Mouse (Mus musculus) testis, postnatal 14 days (tissue): ENCODE data around the gene Lrguk.

Source experiments
- DNase-seq: peaks from one replicate; pipeline ENCODE4 v3.0.0; 2021; ENCODE audit warnings: low spot score

Lrguk gene

GRCm38 (mm10) chr6:34066790-34067189 is 37.5 kb downstream of the Lrguk start:
- DNase-seq = no peak

GRCm38 (mm10) chr6:34067271-34067670 is 38.0 kb downstream of the Lrguk start:
- DNase-seq = no peak

- no peak for DNase-seq
These were observed 42.7 kb downstream of the Lrguk start for GRCm38 (mm10) chr6:34071936-34072335.

GRCm38 (mm10) chr6:34073931-34074442 is 44.7 kb downstream of the Lrguk start:
- DNase-seq = no peak

GRCm38 (mm10) chr6:34075520-34075919 is 46.3 kb downstream of the Lrguk start:
- no peak for DNase-seq

- DNase-seq = no peak
These were observed 54.2 kb downstream of the Lrguk start for GRCm38 (mm10) chr6:34083471-34083870.

GRCm38 (mm10) chr6:34087701-34088100 is 58.5 kb downstream of the Lrguk start:
- DNase-seq = no peak

GRCm38 (mm10) chr6:34088986-34089385 is 59.7 kb downstream of the Lrguk start:
- no peak for DNase-seq

- DNase-seq = no peak
These were observed 62.3 kb downstream of the Lrguk start for GRCm38 (mm10) chr6:34091537-34091936.

- DNase-seq = no peak
These were observed 67.0 kb downstream of the Lrguk start for GRCm38 (mm10) chr6:34096274-34096673.

GRCm38 (mm10) chr6:34096905-34097304 is 67.7 kb downstream of the Lrguk start:
- no peak for DNase-seq

- no peak for DNase-seq
These were observed 70.5 kb downstream of the Lrguk start for GRCm38 (mm10) chr6:34099725-34100124.

GRCm38 (mm10) chr6:34101531-34102396 is 72.5 kb downstream of the Lrguk start:
- peak; percentile 54 for DNase-seq

- no peak for DNase-seq
These were observed 74.1 kb downstream of the Lrguk start for GRCm38 (mm10) chr6:34103251-34103920.

GRCm38 (mm10) chr6:34110571-34110970 is 81.3 kb downstream of the Lrguk start:
- no peak for DNase-seq

GRCm38 (mm10) chr6:34111406-34111805 is 82.2 kb downstream of the Lrguk start:
- no peak for DNase-seq

GRCm38 (mm10) chr6:34116838-34117478 is 87.7 kb downstream of the Lrguk start:
- no peak for DNase-seq

GRCm38 (mm10) chr6:34124401-34124800 is 95.2 kb downstream of the Lrguk start:
- DNase-seq = no peak

GRCm38 (mm10) chr6:34129261-34129660 is 100.0 kb downstream of the Lrguk start:
- no peak for DNase-seq

- no peak for DNase-seq
These were observed 103.1 kb downstream of the Lrguk start for GRCm38 (mm10) chr6:34132391-34132790.

- DNase-seq = no peak
These were observed 109.1 kb downstream of the Lrguk start for GRCm38 (mm10) chr6:34138366-34138765.

- no peak for DNase-seq
These were observed 113.7 kb downstream of the Lrguk start for GRCm38 (mm10) chr6:34142931-34143330.

- no peak for DNase-seq
These were observed 116.8 kb downstream of the Lrguk start for GRCm38 (mm10) chr6:34146042-34146441.
